Mouse (Mus musculus) neural tube, embryonic 15.5 days (tissue): ENCODE measurements around the gene Gm20661. TPM values are rescaled to one million over a fixed set of nuclear protein-coding genes. Genes with fewer than 3 reads are reported as not detected.

Experiments
- ATAC-seq: fragments of 200-750 bp; cut with Nextera tagmentation; 2 replicates; pipeline ENCODE4 v1.8.0; 2017; ENCODE audit warnings: mild to moderate bottlenecking, moderate TSS enrichment, moderate library complexity; ENCODE audit not compliant: low FRiP score
- H3K27ac ChIP-seq: fragments of 300-500 bp; sonication (generic); replicated peaks from 2 replicates; pipeline ENCODE4 v1.5.1; 2015; ENCODE audit warnings: mild to moderate bottlenecking, inconsistent platforms
- H3K27me3 ChIP-seq: fragments of 300-500 bp; sonication (generic); replicated peaks from 2 replicates; pipeline ENCODE4 v1.6.1; 2015; ENCODE audit warnings: inconsistent platforms
- H3K36me3 ChIP-seq: fragments of 300-500 bp; sonication (generic); 2 replicates; pipeline ENCODE4 v1.6.1; 2015; ENCODE audit warnings: inconsistent platforms
- H3K4me1 ChIP-seq: fragments of 300-500 bp; sonication (generic); 2 replicates; pipeline ENCODE4 v1.6.1; 2015; ENCODE audit warnings: inconsistent platforms
- H3K4me2 ChIP-seq: fragments of 300-500 bp; sonication (generic); 2 replicates; pipeline ENCODE4 v1.6.1; 2015; ENCODE audit warnings: inconsistent platforms, mild to moderate bottlenecking, moderate library complexity
- H3K4me3 ChIP-seq: fragments of 300-500 bp; sonication (generic); replicated peaks from 2 replicates; pipeline ENCODE4 v1.5.1; 2015; ENCODE audit warnings: mild to moderate bottlenecking, inconsistent platforms
- H3K9ac ChIP-seq: fragments of 300-500 bp; sonication (generic); replicated peaks from 2 replicates; pipeline ENCODE4 v1.6.1; 2015; ENCODE audit warnings: mild to moderate bottlenecking, inconsistent platforms
- H3K9me3 ChIP-seq: fragments of 300-500 bp; sonication (generic); replicated peaks from 2 replicates; pipeline ENCODE4 v1.6.1; 2016; ENCODE audit warnings: inconsistent platforms
- WGBS: fragments of 180-500 bp; shearing (Covaris S2); methylation state at CpG from one replicate; pipeline ENCODE4 v1.1.7; 2015; ENCODE audit warnings: mixed read lengths; 5-methylcytosine and 5-hydroxymethylcytosine counted together
- polyA plus RNA-seq: library from polyadenylated mRNA; unstranded; fragments of >200 nt; fragmentation: Nextera tagmentation; extraction: Ambion mirVana; gene quantifications from 2 replicates; pipeline ENCODE4 v1.2.1, GENCODE M21; 2015

Gm20661 gene
- 1.2 and 3.1 TPM in 2 replicates for polyA plus RNA-seq

DNA sequence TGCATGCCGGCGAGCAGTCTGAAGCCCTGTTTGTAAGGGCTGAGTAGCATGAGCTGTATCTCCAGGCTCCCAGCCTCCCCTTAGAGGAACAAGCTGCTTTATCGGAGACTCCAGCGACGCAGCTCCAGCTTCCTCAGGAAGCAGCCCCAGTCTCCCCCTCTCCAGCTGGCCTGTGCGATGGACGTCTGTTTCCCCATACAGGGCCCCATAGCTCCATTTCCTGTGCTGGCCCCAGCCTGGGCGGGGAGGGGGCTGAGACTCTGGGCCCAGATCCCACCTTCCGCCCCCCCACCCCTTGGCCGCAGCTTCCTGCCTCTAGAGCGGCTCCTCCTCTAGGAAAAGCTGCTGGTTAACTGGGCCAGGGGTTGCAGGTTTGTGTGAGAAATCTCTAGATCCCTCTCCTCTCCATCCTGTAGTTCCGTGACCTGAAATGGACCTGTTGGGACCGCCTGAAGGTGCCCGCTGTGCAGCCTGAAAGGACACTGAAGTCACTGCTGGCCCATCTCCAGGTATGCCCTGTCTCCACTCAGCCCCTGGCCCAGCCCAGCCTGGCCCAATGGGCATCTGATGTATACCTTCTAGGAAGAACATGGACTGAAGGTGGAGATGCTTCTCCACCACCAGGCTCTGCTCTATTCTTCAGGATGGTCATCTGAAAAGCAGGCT is at the start of gene Gm20661:
Gm20661 (plus strand) TSS at position 378 of the 666 bp plus-strand sequence.
- H3K4me3 ChIP-seq, result peak within 1 kb of the TSS; percentile 73

DNA sequence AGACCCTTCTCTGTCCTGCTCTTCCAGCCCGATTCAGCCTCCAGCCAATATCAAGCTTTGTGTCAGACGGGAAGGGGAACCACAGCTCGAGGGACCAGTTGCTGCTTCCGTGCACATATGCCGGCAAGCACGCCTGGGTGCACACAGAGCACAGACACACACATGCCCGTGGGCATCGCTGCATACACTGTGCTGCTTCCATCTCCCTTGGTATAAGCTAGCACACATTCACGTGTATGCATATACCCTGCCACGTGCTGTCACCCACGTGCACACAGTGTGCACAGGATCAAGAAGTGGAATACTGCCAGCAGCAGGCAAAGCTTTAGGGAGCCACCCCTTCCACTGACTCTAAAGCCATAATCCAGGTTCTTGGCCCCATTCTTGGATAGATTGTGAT is 48.7 kb upstream of the Gm20661 start:
- H3K4me3 ChIP-seq, result no peak overlapping the region
- ATAC-seq, result no peak
- 80% methylated on average over 11 of the region's 11 CpGs for WGBS
- no peaks in the 10 kb centered on the region for H3K9me3 ChIP-seq
- 0 out of 2 replicates have a peak, but pooled peaks cover 8% of the 10 kb centered on the region for H3K27me3 ChIP-seq
- H3K4me2 ChIP-seq, result no peak overlapping the region
- H3K36me3 ChIP-seq, result no peaks in the 10 kb centered on the region
- peaks cover 35% of the 10 kb centered on the region for H3K4me1 ChIP-seq
- no peak overlapping the region for H3K27ac ChIP-seq
- no peak overlapping the region for H3K9ac ChIP-seq

More for the DNA sequence above, at the start of gene Gm20661:
- Histone ChIP-seq H3K4me2 (peak within 1 kb of the TSS; percentile 87), H3K27ac (peak within 1 kb of the TSS; percentile 82), H3K9ac (no peak within 1 kb of the TSS), H3K27me3 (peaks cover 14% of the 10 kb centered on the region), H3K9me3 (no peaks in the 10 kb centered on the region), H3K4me1 (peaks cover 29% of the 10 kb centered on the region), H3K36me3 (no peaks in the 10 kb centered on the region)
- WGBS, result 48% methylated on average over 14 of the region's 14 CpGs
- no peak for ATAC-seq

GRCm38 (mm10) chr9:107935374-107935773 is 47.5 kb upstream of the Gm20661 start, which contains the start of gene Camkv:
Gene Camkv (plus strand): TSS chr9:107935674.
- H3K9ac ChIP-seq, result peak within 1 kb of the TSS; percentile 64
- peaks cover 35% of the 10 kb centered on the region for H3K4me1 ChIP-seq
- no peak within 1 kb of the TSS for H3K27ac ChIP-seq
- 14% methylated on average over 3 of the region's 3 CpGs for WGBS
- H3K36me3 ChIP-seq, result no peaks in the 10 kb centered on the region
- ATAC-seq, result no peak; the same call in 1 of the 2 replicates
- 0 out of 2 replicates have a peak, but pooled peaks cover 8% of the 10 kb centered on the region for H3K27me3 ChIP-seq
- peak within 1 kb of the TSS; percentile 60 for H3K4me3 ChIP-seq
- no peaks in the 10 kb centered on the region for H3K9me3 ChIP-seq
- H3K4me2 ChIP-seq, result peak within 1 kb of the TSS; percentile 96

DNA sequence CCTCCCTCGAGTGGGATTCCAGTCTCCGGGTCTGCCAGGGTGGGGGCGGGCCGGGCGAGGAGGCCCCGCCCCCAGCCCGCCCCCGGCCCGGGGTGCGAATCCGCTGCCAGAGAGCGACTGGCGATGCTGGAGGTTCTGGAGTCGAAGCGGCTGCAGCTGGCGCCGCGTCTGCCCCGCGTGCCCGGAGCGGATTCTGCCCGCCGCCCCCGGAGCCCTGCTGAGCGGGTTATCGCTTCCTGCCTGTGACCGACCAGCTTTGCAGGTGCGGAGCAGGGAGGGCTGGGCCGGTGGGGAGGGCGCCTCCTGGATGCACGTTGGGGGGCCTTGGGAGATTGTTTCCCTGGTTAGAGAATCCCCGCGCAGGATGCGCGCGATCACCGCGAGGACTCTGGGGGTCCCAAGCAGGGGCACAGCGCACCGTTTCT is 47.1 kb upstream of the Gm20661 start:
- Histone ChIP-seq H3K27ac (no peak overlapping the region), H3K9me3 (no peaks in the 10 kb centered on the region), H3K4me3 (peak overlapping the region; percentile 60), H3K4me2 (peak overlapping the region; percentile 96), H3K27me3 (0 out of 2 replicates have a peak, but pooled peaks cover 8% of the 10 kb centered on the region), H3K36me3 (no peaks in the 10 kb centered on the region), H3K4me1 (peaks cover 35% of the 10 kb centered on the region), H3K9ac (peak overlapping the region; percentile 64)
- peak; percentile 42; the same call in 1 of the 2 replicates for ATAC-seq
- under 1% methylated on average over 40 of the region's 41 CpGs for WGBS

DNA sequence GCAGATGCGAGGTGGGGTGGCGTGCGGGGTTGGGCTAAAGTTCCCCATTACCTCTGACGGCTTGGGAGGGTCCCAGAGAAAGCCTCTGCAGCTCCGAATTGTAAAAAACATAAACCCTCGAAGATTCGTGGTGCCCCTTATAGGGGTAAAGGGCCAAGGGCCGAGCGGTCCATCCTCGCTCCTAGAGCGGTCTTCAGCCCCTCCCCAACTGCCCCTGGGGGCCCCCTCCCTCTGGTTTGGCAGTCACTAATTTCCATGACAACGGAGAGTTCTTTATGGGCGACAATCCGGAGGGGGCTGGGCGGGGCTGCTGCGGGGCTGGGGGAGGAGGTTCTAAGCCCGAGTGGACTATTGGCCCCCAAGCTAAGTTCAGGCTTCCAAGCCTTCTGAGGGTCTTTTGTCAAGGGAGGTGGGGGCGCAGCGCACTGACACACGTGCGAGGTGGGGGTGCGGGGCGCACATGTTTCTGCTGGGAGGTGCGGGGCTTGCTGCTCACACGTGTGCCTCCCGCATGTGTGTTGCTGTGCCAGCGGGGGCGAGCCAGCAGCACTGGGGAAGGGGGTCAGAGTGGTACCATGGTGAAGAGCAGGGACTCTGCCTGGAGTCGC is 46.5 kb upstream of the Gm20661 start:
- peak; percentile 58; the same call in 1 of the 2 replicates for ATAC-seq
- no peak overlapping the region for H3K27ac ChIP-seq
- WGBS, result 0% methylated on average over 29 of the region's 29 CpGs

GRCm38 (mm10) chr9:107936831-107937230 is 46.0 kb upstream of the Gm20661 start:
- H3K4me3 ChIP-seq, result peak overlapping the region; percentile 60
- 0 out of 2 replicates have a peak, but pooled peaks cover 8% of the 10 kb centered on the region for H3K27me3 ChIP-seq
- no peaks in the 10 kb centered on the region for H3K36me3 ChIP-seq
- 3% methylated on average over 3 of the region's 3 CpGs for WGBS
- peak overlapping the region; percentile 64; the same call in 1 of the 2 replicates for H3K9ac ChIP-seq
- H3K4me1 ChIP-seq, result peaks cover 34% of the 10 kb centered on the region
- no peak for ATAC-seq
- H3K27ac ChIP-seq, result no peak overlapping the region
- H3K4me2 ChIP-seq, result peak overlapping the region; percentile 96
- H3K9me3 ChIP-seq, result no peaks in the 10 kb centered on the region

More for the DNA sequence above, 46.5 kb upstream of the Gm20661 start:
- peak overlapping the region; percentile 60 for H3K4me3 ChIP-seq
- H3K4me2 ChIP-seq, result peak overlapping the region; percentile 96
- H3K9me3 ChIP-seq, result no peaks in the 10 kb centered on the region
- no peaks in the 10 kb centered on the region for H3K36me3 ChIP-seq
- H3K9ac ChIP-seq, result peak overlapping the region; percentile 64
- H3K27me3 ChIP-seq, result 0 out of 2 replicates have a peak, but pooled peaks cover 8% of the 10 kb centered on the region
- H3K4me1 ChIP-seq, result peaks cover 35% of the 10 kb centered on the region

DNA sequence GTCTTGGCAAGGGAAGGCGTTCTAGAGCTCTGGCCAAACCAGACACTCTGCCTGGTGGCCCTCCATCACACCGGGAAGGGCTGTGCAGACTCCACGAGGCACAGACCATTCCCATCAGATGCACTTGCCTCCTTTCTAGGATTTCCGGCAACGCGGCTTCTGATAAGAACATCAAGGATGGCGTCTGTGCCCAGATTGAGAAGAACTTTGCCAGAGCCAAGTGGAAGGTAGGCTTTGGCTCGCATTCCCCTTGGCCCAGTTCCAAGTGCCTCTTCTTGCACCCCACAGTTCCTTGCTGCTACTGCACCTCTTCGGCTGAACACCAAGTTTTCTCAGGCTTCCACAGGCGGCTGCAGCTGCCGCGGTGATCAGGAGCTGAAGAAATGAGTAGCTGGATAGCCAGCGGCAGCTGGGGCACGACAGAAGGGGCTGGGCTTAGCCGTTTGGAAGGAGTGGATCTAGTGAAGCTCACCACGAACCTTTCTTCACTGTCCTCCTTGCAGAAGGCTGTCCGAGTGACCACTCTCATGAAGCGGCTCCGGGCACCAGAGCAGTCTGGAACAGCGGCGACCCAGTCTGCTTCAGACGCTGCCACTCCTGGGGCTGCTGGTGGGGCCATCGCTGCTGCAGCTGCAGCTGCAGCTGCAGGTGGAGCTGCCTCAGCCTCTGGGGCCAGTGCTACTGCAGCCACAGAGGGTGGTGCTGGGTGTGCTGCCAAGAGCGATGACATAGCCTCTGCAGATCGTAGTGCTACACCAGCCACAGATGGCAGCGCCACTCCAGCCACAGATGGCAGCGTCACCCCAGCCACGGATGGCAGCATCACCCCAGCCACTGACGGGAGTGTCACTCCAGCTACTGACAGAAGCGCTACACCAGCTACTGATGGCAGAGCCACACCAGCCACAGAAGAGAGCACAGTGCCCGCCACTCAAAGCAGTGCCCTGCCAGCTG is 35.3 kb upstream of the Gm20661 start:
- H3K9ac ChIP-seq, result no peak overlapping the region
- ATAC-seq, result no peak

GRCm38 (mm10) chr9:107949184-107949921 is 33.5 kb upstream of the Gm20661 start:
- ATAC-seq, result no peak
- H3K27me3 ChIP-seq, result no peaks in the 10 kb centered on the region
- no peak overlapping the region for H3K4me2 ChIP-seq
- peaks cover 15% of the 10 kb centered on the region for H3K4me1 ChIP-seq
- no peaks in the 10 kb centered on the region for H3K9me3 ChIP-seq
- 84% methylated on average over 13 of the region's 13 CpGs for WGBS
- H3K4me3 ChIP-seq, result no peak overlapping the region
- 0 out of 2 replicates have a peak, but pooled peaks cover 2% of the 10 kb centered on the region for H3K36me3 ChIP-seq
- H3K9ac ChIP-seq, result no peak overlapping the region
- H3K27ac ChIP-seq, result no peak overlapping the region

More for the DNA sequence above, 35.3 kb upstream of the Gm20661 start:
- no peak overlapping the region for H3K4me3 ChIP-seq
- H3K4me1 ChIP-seq, result peaks cover 15% of the 10 kb centered on the region
- no peak overlapping the region for H3K4me2 ChIP-seq
- H3K27me3 ChIP-seq, result no peaks in the 10 kb centered on the region
- WGBS, result 92% methylated on average over 31 of the region's 31 CpGs
- no peak overlapping the region for H3K27ac ChIP-seq
- H3K9me3 ChIP-seq, result no peaks in the 10 kb centered on the region
- 0 out of 2 replicates have a peak, but pooled peaks cover 2% of the 10 kb centered on the region for H3K36me3 ChIP-seq

DNA sequence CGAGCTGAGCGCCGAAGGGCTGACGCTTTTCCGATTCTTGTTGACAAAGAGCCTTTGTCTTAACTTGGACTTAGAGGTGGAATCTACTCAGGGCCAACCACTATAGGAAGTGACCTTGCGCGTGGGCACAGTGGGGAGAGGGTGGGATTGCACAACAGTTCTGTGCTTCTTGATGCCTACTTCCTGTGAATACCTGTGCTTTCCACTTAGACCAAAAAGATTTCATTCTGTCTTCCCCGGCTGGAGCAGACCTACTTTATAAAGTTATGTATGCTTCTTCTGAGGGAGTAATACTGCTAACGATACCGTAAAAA is 33.0 kb upstream of the Gm20661 start, which contains the start of gene Traip:
Traip (plus strand) TSS at position 215 of the 314 bp plus-strand sequence.
- Histone ChIP-seq H3K9ac (peak within 1 kb of the TSS; percentile 43), H3K9me3 (no peaks in the 10 kb centered on the region), H3K4me2 (peak within 1 kb of the TSS; percentile 77), H3K36me3 (0 out of 2 replicates have a peak, but pooled peaks cover 2% of the 10 kb centered on the region), H3K27ac (peak within 1 kb of the TSS; percentile 83), H3K27me3 (no peaks in the 10 kb centered on the region), H3K4me3 (peak within 1 kb of the TSS; percentile 55), H3K4me1 (peaks cover 15% of the 10 kb centered on the region)
- ATAC-seq, result no peak
- WGBS, result 94% methylated on average over 10 of the region's 10 CpGs

DNA sequence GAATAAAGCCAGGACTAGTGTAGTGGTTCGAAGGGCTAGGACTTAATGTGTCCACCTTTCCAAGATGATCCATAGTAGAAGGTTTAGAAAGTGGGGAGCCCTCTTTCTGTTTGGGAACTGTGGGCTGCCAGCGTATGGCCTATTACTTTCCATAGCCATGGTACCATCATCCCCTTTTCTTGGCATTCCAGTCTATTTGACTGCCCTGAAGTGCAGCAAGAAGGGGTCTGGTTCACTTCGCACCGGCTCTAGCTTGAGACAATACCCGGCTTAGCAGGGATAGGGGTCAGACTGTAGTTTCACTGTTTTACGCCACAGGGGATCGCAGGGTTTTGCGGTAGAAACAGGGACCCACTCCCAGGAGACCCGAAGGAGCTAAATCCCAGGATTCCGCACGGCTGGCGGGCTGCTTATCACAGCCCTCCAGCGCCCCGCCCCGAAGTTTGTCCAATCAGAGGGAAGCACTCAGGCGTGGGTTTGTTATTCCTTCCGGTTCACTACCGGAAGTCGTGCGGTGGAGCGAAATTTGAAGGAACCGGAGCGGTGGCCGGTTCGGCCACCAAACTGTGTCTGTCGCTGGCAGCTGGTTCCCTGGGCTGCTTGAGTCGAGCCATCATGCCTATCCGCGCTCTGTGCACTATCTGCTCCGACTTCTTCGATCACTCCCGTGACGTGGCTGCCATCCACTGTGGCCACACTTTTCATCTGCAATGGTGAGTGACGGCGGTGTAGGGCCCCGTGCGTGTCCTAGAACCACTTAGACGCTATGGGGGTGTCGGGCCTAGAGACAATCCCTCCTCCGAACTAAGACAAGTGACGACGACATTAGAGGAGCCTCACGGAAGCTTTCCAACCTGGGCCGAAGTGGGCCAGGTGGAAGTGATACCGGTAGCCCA is 32.1 kb upstream of the Gm20661 start:
- Histone ChIP-seq H3K4me1 (peaks cover 15% of the 10 kb centered on the region), H3K4me3 (peak overlapping the region; percentile 55), H3K27ac (peak overlapping the region; percentile 83), H3K4me2 (peak overlapping the region; percentile 77), H3K9me3 (no peaks in the 10 kb centered on the region), H3K9ac (peak overlapping the region; percentile 43), H3K36me3 (0 out of 2 replicates have a peak, but pooled peaks cover 2% of the 10 kb centered on the region), H3K27me3 (no peaks in the 10 kb centered on the region)
- ATAC-seq, result peak; percentile 96
- WGBS, result 16% methylated on average over 45 of the region's 45 CpGs
